In genomic region chr5:54279357-54279756, GRCm38 (mm10) we compare ENCODE assay signal across 21 mouse cellular contexts.
DNase-seq lines count a peak whose midpoint lies in the region; ATAC-seq lines count a peak whose summit lies in the region.
"Had no signal": no experiment of that assay in that cellular context is flagged by ENCODE, and none has a peak within 500 bp of the region (broad histone marks: within the 10 kb centered on the region; RNA-seq: fewer than 3 reads in every experiment).

No protein-coding gene starts in this region.

- no peak overlapping the region for H3K4me3 ChIP-seq in midbrain, embryonic 16.5 days (ENCODE audit: low read depth, low read length)
- H3K4me3 ChIP-seq in midbrain, embryonic 10.5 days: no peak overlapping the region
- H3K4me3 ChIP-seq in intestine, embryonic 15.5 days (replicated peaks): no peak overlapping the region
- no peak overlapping the region for H3K4me3 ChIP-seq in neural tube, embryonic 15.5 days (replicated peaks)
- H3K4me3 ChIP-seq: embryonic facial prominence, embryonic 12.5 days; erythroblast, embryonic 14.5 days; heart, embryonic 15.5 days; left cerebral cortex, adult 2 months had no signal

- intact Hi-C loops in heart, postnatal 25 days (cut with DNase I): no loop called here

- H3K36me3 ChIP-seq in midbrain, embryonic 16.5 days (ENCODE audit: control insufficient read depth, insufficient read depth, low read length): no peaks in the 10 kb centered on the region
- no peaks in the 10 kb centered on the region for H3K36me3 ChIP-seq in midbrain, embryonic 10.5 days
- no peaks in the 10 kb centered on the region for H3K36me3 ChIP-seq in intestine, embryonic 15.5 days
- no peaks in the 10 kb centered on the region for H3K36me3 ChIP-seq in neural tube, embryonic 15.5 days
- H3K36me3 ChIP-seq: embryonic facial prominence, embryonic 12.5 days; heart, embryonic 15.5 days had no signal

- H3K4me1 ChIP-seq in midbrain, embryonic 16.5 days (ENCODE audit: control insufficient read depth, insufficient read depth, low read length): peaks cover 7% of the 10 kb centered on the region; the same call in 1 of the 2 replicates
- no peaks in the 10 kb centered on the region for H3K4me1 ChIP-seq in midbrain, embryonic 10.5 days
- H3K4me1 ChIP-seq in intestine, embryonic 15.5 days (replicated peaks): no peaks in the 10 kb centered on the region
- peaks cover 5% of the 10 kb centered on the region; the same call in 1 of the 2 replicates for H3K4me1 ChIP-seq in neural tube, embryonic 15.5 days
- H3K4me1 ChIP-seq: embryonic facial prominence, embryonic 12.5 days; heart, embryonic 15.5 days had no signal

- H3K27ac ChIP-seq in midbrain, embryonic 16.5 days (ENCODE audit: low read length): no peak overlapping the region
- no peak overlapping the region for H3K27ac ChIP-seq in midbrain, embryonic 10.5 days (replicated peaks)
- no peak overlapping the region for H3K27ac ChIP-seq in intestine, embryonic 15.5 days
- no peak overlapping the region for H3K27ac ChIP-seq in neural tube, embryonic 15.5 days (replicated peaks)
- H3K27ac ChIP-seq: embryonic facial prominence, embryonic 12.5 days; heart, embryonic 15.5 days; left cerebral cortex, adult 2 months; stomach, postnatal 0 days had no signal

- H3K9ac ChIP-seq in midbrain, embryonic 16.5 days (ENCODE audit: low read depth, low read length): no peak overlapping the region
- H3K9ac ChIP-seq in intestine, embryonic 15.5 days: no peak overlapping the region
- H3K9ac ChIP-seq in neural tube, embryonic 15.5 days (replicated peaks): no peak overlapping the region
- H3K9ac ChIP-seq: embryonic facial prominence, embryonic 12.5 days; forebrain, postnatal 0 days; heart, embryonic 15.5 days; liver, postnatal 0 days had no signal

- H3K9me3 ChIP-seq in midbrain, embryonic 16.5 days (replicated peaks; ENCODE audit: control insufficient read depth, low read length, poor library complexity, severe bottlenecking): no peaks in the 10 kb centered on the region
- H3K9me3 ChIP-seq in midbrain, embryonic 10.5 days (replicated peaks): no peaks in the 10 kb centered on the region
- H3K9me3 ChIP-seq in intestine, embryonic 15.5 days: no peaks in the 10 kb centered on the region
- H3K9me3 ChIP-seq in neural tube, embryonic 15.5 days (replicated peaks): no peaks in the 10 kb centered on the region
- H3K9me3 ChIP-seq: embryonic facial prominence, embryonic 12.5 days; heart, embryonic 15.5 days had no signal

- ATAC-seq in midbrain, embryonic 16.5 days: peak; percentile 32; the same call in 1 of the 2 replicates
- peak; percentile 43; the same call in 1 of the 2 replicates for ATAC-seq in intestine, embryonic 15.5 days
- ATAC-seq in neural tube, embryonic 15.5 days (ENCODE audit: low FRiP score): no peak
- ATAC-seq: forebrain, postnatal 0 days; liver, postnatal 0 days had no signal

- 41% methylated on average over 8 of the region's 8 CpGs for WGBS in midbrain, embryonic 16.5 days
- 73% methylated on average over 8 of the region's 8 CpGs for WGBS in midbrain, embryonic 10.5 days
- WGBS in intestine, embryonic 15.5 days: 53% methylated on average over 8 of the region's 8 CpGs
- WGBS in neural tube, embryonic 15.5 days: 34% methylated on average over 8 of the region's 8 CpGs

- H3K27me3 ChIP-seq in midbrain, embryonic 16.5 days (ENCODE audit: control insufficient read depth, insufficient read depth, low read depth, low read length): no peaks in the 10 kb centered on the region
- no peaks in the 10 kb centered on the region for H3K27me3 ChIP-seq in midbrain, embryonic 10.5 days (ENCODE audit: low read depth, poor library complexity, severe bottlenecking)
- no peaks in the 10 kb centered on the region for H3K27me3 ChIP-seq in intestine, embryonic 15.5 days (replicated peaks)
- no peaks in the 10 kb centered on the region for H3K27me3 ChIP-seq in neural tube, embryonic 15.5 days (replicated peaks)
- H3K27me3 ChIP-seq: embryonic facial prominence, embryonic 12.5 days; heart, embryonic 15.5 days had no signal

- DNase-seq in heart, adult 11 months: peak; percentile 45
- DNase-seq in heart, postnatal 25 days (ENCODE audit: low spot score): no peak
- no peak for DNase-seq in midbrain, embryonic 10.5 days (ENCODE audit: low spot score)
- DNase-seq in lung, postnatal 36 days: no peak
- DNase-seq: adrenal gland, adult 8-10 months; forebrain, postnatal 0 days; gastrocnemius, postnatal 25 days; kidney, adult 8-10 months; kidney, postnatal 14 days; left cerebral cortex, postnatal 4 days; liver, postnatal 0 days; lung, postnatal 10 days; retina, postnatal 1 day had no signal

- H3K4me2 ChIP-seq in midbrain, embryonic 16.5 days (ENCODE audit: low read length): no peak overlapping the region
- no peak overlapping the region for H3K4me2 ChIP-seq in intestine, embryonic 15.5 days (replicated peaks)
- H3K4me2 ChIP-seq in neural tube, embryonic 15.5 days: peak overlapping the region; percentile 11
- H3K4me2 ChIP-seq: embryonic facial prominence, embryonic 12.5 days; heart, embryonic 15.5 days had no signal
